Mouse (Mus musculus) left cerebral cortex, adult 11 months (tissue): ENCODE results near the gene Plcd1.

Experiments used
- DNase-seq: peaks from one replicate; pipeline ENCODE4 v3.0.0; 2022; ENCODE audit warnings: low spot score

The Plcd1 gene

DNA sequence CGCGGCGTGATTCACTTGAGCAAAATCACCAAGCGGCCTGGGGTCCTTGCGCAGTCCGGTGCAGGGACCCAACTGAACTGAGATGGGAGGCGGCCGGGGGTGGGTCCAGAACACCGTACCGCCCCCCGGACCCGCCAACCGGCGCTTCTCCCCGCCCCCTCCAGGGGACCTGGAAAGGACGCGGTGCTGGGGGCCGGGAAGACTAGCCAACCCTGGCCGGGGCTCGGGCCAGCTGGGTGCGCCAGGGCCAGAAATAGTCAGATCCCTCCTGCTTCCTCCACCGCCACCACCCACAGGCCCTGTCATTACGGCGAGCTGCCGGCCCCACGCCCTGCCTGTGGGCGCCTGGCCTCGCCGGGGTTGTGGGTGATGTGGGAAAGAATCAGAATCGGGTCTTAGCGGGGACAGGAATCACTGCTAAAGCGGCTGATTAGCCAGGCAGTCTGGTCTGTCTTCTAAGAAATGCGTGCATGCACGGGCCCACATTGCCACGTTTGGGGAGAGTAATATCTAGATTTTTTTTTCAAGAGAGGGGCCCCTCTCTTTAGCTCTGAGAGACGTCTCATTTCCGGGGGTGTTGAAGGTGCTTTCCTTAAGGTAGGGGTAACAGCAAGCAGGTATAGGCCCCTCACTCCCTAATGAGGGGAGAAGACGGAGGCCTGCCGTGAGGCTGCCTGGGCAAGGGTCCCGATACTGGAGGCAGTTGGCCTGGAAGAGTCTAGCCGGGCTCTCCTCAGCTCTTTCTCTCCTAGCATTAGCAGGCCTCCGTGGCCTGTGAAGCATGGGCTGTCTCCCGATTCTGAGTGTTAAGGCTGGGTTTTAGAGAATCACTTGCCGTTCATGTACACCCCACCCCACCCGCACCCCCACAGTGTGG is at the start of gene Plcd1:
Plcd1 (minus strand) TSS at position 84 of the 877 bp plus-strand sequence.
- DNase-seq = peak; percentile 68

DNA sequence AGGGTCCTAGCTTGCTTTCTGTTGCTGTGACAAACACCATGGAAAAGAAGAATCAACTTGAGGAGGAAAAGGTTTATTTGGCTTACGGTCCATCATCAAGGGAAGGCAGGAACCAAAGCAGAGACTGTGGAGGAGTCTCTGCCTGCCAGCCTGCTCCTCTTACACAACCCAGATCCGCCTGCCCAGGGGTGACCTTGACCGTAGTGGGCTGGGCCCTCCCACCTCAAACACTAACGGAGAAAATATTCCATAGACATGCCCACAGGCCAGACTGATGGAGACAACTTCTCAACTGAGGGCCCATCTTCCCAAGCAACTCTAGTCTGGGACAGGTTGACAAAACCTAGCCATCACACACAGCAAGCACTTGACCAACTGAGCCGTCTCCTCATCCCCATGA is 48.8 kb upstream of the Plcd1 start:
- no peak for DNase-seq

DNA sequence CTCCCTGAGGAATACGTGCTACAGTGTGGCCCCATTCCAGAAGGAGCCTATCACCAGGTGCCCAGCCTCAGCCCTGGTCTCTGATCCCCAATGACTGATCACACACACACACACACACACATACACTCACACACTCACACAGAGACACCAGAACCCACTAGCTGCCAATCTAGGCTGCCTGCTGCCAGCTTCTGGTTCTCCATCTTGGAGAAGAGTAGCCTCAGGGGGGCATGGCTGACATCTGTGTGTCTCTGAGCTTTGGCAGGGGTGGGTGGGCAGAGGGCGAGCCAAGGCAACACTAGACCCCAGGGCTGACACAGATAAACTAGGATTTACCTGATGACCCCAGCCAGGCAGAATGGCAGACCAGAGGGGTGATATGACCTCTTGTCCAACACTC is 45.5 kb upstream of the Plcd1 start:
- no peak for DNase-seq

DNA sequence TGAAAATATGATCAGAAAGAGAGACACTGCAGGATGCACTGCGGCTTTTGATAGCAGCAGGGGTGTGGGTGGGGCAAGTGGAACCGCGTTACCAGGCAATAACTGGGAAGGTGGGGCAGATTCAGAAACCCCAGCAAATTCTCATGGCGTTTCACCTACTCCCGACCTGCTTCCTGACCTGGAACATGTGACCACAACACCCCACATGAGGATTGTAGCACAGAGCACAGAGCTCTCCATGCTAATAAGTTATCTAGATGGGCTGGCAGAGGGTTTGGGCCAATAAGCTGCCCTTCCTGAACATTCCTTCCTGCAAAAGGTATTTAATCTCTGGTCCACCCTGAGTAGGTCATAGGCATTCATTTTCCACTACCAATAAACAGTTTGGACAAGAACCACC is 37.4 kb upstream of the Plcd1 start:
- no peak for DNase-seq

DNA sequence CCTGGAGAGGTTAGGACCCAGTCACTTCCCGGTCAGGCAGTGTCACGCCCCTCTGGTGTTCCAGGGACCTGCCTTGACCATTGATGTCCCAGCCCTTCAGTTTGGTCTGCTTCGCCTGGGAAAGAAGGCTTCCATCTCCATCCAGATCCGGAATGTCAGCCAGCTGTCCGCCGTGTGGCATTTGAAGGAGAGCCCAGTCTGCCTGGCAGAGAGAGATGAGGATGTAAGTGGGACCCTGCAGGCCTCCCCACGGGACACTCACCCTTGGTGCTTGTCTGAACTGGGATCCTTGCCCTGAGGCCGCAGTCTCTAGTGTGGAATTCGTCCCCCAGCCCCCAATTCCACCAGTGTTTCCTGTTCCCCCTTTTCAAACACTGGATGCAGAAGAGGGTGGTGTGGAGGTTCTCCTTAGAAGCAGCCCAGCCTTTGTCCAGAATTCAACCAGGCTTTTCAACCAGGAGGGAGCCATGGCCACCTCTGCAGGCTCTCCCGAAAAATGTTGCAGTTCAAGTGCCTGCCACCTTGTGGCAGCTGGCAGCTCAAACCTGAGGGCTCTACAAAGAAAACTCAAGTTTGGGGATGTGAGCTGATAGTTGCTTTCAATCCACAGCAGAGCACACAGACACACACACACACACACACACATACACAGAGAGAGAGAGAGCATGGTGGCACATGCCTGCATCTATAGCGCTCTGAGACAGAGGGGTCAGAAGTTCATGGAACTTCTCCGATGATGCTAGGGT is 35.3 kb upstream of the Plcd1 start:
- DNase-seq = no peak

DNA sequence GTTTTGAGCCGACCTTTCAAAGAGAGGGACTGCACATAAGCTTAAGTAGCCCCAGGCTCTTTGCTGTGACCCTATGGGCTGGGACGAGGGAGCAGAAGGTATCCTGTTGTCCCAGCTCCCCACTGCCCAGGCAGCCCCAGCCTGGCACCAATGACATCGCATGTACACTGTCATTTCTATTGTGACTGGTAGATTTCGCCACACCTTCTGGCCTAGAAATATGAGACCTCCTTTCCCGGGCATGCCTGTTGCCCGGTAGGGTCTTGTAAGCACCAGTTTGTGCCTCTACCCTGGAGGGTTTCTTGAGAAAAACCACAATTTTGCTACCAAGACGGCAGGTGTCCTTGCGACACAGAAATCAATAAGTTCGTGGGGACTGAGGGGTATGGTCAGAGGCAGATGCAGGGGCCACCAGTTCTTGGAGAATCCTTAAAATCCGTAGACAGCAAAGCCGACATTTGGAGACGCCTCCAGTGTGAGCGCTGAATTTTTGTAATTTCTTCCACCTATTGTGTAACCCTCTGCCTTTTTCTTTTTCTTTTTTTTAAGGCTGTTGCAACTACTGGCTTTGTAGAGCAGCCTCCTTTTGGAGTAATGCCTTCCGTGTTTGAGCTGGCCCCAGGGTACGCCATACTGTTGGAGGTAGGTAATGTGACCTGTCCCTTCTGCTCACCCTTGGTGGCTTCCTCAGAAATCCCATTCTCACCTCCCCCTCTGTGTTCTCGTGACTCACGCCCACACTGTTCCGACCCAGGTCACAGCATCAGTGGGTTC is 29.5 kb upstream of the Plcd1 start:
- no peak for DNase-seq

DNA sequence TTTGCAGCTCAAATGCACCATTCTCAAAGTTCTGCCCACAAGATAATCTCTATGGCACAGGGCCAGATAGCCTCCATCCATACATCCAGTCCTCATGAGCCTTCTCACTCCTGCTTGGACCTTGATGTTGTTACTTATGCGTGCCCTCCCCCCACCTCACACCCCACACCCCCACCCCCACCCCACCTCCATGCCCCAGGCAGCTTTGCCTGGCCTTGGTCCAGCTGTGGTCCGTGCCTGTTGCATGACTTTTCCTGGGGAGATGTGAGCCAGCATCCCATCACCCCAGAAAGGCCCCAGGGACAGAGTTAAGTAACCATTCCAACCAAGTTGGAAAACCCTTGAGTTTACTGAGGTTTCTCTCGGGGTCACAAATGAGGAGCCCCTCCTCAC is 26.9 kb upstream of the Plcd1 start:
- no peak for DNase-seq

DNA sequence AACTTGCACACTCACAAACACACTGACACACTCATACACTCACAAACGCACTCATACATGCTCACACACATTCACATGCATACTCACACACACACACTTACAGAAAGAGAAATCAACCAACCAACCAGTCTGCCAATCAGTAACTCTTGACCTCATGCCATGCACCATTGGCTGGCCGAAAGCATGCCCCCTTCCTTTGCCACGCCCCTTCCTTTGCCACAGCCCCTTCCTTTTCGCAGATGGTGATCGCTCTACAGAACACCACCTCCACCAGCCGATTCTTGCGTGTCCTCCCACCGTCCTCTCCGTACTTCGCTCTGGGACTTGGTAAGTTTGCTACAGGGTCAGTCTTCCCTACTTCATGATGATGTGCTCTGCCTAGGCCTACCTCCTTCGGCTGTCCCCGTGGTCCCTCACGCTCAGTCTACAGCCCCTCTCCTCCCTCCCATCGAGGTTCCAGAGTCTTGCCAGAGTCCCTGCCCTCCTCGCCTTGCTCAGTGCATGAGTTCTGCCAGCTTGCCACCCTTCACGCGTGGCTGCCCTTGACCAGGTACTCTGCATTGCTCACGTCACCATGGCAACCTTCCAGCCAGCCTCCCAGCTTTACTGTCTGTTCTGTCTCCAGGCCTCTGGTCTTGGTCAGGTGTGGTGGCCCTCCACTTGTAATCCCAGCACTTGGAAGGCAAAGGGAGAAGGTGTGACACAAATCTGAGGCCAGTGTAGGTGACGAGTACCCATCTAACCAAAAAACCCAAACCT is 26.3 kb upstream of the Plcd1 start:
- DNase-seq = no peak

DNA sequence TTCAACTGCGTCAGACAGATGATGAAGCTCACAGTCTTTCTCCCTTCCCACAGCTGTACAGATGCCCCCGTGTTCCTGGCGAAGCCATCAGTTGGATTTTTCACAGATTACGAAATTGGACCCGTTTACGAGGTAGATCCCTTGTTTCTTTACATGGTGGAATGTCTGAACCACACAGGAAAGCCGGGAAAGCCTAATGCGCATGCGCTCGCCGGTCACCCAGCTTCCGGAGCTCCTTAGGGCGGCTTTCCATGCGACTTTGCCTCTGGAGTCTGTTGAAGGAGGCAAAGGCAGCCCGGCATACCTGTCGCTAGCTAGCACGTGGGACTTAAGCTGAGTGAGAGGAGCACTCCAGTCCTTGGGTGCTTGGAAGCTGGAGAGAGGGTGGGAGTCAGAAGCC is 21.6 kb upstream of the Plcd1 start:
- DNase-seq = no peak

DNA sequence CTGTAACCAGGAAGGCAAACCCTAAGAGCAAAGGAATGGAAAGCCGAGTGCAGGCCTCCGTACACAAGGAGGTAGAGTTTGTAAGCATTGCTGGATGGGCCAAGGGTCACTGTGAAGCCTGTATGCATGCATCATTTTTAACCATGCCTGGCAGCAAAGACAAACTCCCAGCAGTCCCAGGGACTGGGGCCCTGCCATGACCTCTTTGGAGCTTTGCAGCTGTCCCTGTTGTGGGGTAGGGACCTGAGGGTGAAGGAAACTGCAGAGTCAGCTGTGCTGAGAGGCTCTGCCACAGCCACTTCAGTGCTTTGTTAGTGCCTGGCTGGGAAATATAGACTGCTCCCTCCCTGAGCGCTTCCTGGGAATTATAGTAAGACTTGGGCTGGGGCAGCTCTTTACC is 17.3 kb upstream of the Plcd1 start:
- DNase-seq = no peak

DNA sequence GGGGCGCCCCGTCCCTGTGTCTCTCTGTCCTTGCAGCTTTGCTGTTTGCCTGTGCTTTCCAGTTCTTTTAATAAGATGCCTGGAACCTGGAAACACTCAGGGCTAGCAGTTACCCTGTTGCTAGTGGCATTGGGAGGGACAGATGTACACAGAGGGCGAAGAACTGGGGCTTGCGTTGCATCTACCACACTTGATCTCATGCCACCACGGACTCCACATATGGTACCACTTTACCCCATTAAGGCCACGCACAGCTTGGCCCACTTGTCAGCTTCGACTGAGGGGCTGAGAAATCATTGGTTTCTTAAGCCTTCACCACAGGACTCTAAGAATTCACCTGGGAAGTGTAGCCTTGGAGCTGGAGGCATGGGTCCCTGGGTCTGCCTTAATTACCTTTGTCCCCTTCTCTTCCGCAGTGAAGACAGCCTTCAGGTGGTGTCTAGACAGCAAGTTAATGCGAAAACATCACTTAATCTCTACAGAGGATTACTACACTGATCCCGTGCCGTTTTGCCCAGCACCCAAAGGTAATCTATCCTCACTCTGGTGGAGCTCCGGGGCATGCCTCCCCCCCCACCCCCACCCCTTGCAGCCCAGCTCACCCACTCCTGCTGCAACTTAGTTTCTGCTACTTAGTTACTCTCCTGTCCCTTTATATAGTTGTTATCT is 16.5 kb upstream of the Plcd1 start:
- DNase-seq = no peak

DNA sequence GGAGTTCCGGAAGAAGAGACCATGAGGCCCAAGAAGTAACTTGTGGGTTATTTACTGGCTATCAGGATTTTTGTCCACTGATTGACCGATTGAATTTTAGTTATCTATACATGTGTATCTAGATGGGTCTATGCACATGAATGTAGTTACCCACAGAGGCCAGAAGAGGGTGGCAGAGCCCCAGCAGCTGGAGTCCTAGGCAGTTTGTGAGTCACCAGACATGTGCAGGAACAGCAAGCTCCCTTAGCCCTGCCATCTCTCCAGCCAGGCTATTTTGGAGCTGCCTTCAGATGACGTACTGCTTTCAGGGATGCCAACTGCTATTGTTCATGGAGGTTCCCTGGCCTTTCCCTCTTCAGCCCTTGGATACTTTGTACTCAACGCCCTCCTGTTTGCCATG is 14.3 kb upstream of the Plcd1 start:
- DNase-seq = no peak

DNA sequence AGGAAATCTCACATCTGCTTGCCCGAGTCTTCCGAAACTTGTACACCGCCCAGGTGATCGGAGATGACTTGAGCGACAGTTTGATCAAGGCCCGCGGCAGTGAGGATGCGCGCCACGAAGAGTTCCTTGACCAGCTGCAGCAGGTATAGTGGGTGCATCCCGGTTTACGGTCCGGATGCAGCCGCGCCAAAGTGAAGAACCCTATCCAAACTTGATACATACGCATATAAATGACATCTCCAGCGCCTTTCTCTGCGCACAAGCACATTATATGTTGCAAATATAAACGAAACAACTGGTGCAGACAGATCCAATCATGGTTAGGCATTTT is 9.4 kb upstream of the Plcd1 start:
- DNase-seq = no peak

DNA sequence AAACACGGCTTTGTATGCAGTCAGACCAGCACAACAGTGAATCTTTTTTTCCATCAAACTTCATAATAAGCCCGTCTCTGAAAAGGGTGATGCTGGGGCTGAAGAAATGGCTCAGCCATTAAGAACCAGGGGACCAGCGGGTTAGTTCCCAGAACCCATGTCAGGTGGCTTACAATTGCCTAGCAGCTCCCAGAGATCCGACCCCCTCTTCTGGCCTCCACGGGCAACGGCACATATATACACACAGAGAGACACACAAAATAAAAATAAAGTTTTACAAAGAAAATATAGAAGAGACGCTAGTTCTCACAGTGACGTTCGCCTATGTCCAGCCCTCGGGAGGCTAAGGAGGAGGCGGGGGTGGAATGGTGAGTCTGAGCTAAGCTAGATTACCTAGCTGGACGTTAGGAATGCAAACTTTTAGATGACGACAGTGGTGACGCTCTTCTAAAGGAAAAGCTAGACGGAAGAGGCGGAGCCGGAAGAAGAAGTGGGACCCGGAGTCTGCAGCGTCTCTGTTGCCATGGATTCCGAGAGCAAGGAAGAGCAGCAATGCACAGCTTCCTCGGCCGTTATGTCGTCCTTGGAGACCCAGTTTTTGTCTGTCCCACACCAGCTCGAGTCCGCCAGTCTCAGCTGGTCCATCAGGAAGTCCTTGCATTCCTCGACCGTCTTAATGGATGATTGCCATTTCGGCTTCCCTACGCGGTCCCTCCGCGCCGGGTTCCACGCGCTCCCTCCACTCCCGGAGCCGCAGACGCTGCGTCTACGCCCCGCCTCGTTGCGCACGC is 8.9 kb upstream of the Plcd1 start, which contains the start of gene Dlec1:
Dlec1 (plus strand) TSS at position 487 of the 791 bp plus-strand sequence.
- peak; percentile 72 for DNase-seq

DNA sequence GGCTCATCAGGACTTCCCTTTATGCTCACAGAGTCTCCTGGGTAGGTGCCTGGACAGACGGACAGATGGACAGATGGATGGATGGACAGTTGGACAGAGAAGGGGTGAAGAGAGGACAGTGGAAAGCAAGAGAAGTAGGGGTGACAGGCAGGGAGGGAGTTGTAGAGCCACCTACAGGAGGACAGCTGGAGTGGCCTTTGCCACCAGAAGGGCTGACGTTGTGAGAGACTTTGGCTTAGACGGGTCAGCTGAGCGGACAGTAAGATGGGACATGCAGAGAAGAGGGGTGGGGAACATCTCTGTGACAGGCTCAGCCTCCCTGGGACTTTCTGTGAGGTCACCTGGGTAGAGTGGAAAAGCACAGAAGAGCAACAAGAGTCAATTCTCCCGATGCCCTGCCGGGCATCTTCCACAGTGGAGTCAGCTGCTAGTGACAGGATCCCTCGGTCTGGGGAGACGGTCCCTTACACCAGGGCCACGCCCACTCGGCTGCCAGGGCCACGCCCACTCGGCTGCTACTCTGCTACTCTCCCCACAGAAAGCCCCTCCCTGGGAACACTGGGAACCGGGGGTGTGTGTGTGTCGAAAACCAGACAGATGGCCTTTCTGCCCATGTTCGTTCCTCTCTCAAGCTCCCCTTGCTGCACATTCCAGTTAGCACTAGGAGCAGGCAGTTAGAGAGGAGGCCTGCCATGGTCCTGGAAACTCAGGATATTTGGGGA is 7.0 kb upstream of the Plcd1 start:
- DNase-seq = no peak

DNA sequence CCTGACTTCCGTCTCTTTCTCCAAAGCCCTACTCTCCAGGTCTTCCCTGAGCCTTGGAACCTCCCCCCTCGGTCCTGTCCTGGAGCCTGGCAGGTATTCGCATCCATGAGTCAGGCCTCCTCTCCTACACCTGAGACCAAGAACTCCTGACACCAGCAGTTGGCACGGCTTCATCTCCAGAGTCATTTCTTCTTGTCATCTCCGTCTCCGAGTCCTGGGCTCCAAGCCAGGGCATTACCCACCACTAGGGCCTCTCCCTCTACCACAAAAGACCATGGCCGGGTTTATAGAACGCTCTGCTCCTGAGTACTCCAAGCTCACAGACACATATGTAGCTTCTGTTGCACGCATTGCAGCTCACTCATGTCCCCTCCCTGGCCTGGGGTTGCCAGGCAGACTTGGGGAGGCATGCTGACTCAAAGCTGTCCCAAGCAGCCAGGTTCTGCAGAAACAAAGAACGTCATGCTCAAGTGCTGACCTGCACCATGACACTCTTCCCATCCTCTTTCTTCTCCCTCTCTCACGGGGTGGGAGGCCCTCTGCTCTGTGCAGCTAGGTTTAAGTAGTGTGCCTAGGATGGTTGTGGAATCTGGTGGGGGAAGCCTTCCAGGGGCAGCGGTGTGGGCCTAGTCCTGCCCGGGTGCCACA is 1.3 kb upstream of the Plcd1 start:
- no peak for DNase-seq

DNA sequence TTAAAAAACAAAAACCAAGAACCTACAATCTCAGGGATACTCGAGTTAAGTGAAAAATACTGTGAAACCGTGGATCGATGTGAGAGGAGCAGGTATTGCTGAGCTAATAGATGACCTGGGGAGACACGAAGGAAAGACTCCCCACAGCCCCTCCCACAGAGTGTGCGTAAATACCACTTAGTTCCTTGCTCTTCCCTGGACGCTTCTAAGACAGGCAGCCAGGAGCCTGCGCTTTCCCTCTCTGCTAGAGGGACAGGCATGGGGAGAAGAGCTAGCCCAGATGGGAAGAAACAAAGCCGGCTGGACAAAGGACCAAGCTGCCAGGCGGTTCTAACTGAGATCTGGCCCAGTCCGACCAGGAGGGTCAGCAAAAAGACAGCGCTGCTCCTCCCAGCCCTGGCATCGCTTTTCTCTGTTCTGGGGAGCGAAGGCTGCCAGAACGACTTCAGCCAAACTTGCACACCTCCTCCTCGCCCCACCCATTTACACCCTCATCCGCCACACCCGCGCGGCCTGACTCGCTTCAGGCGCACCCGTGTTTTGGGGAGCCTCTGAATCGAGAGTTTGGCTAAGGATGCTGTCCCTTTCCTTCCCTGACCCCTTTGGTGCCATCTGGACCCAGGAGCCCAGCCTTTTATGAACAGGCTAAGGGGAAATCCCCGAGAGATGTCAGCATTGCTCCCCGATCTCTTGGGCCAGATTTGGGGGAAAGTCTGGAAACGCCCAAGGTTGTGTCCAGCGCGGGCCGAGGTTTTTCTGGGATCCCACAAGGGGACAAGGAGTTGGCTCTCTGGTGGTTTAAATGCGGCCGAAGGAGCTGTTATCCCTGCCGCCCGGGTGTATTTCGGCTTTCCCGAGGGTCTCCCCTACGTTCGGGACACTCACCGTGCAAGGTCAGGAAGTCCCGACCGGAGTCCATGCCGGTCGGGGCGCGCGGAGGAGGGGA is 556 bp downstream of the Plcd1 start:
- DNase-seq = no peak

DNA sequence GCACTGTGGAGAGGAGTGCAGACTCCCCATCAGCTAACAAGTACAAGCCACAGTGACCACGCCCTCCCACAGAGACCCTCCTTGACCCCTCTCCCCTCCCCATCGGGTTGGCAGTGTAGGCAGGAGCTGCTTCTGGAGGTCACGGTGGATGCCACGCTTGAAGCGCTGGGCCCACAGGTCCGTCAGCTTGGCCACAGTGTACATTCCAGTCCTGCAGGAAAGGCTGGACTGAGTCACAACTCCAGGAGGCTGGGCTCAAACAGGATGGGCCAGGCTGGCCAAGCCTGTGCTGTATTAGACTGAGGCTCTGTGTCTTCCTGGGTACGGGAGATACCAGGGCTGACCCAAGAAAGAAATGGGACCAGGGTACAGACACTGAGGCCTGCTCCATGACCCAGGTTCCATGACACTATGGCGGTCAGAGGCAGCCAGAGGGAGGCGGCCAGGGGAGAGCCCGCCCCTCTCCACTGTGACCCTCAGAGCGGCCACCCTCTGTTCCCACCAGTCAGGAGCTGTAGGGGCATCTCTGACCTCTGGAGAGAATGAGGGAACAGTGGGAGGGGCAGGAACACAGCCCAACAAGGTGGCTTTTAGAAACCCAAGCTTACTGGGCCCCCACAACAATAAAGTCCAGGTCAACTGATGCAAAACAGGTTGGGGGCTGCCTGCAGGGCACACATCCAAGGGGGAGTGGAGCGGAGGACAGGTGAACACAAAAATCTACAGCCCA is 1.6 kb downstream of the Plcd1 start:
- DNase-seq = no peak
